Mouse (Mus musculus) monocyte, adult 5-6 weeks (primary cell): ENCODE measurements around the gene Ckap2l. TPM values are rescaled to one million over a fixed set of nuclear protein-coding genes. Genes with fewer than 3 reads are reported as not detected.

Source experiments
- total RNA-seq: library from RNA; stranded (forward); fragments of 200-1000, 200-491, 200-594 nt; gene quantifications from 3 replicates; pipeline ENCODE4 v1.2.3, GENCODE M21; 2017

The Ckap2l gene
- total RNA-seq, 1 experiment from 2014 or later = 2.0 TPM

Other genes with a start within 250 kb of the Ckap2l start
- not detected in 3 replicates for gene Vinac1, start 249.0 kb downstream of the Ckap2l start, total RNA-seq
- 1.7 to 5.8 TPM (median 2.2 TPM) in 3 replicates for gene Ttl, start 231.3 kb downstream of the Ckap2l start, total RNA-seq
- 6.4 to 20.7 TPM (median 13.2 TPM) in 3 replicates for gene Polr1b, start 196.2 kb downstream of the Ckap2l start, total RNA-seq
- gene Chchd5, start 167.5 kb downstream of the Ckap2l start, total RNA-seq = 1.4 to 12.5 TPM (median 5.5 TPM) in 3 replicates
- gene Slc20a1, start 98.4 kb downstream of the Ckap2l start, total RNA-seq = 139 to 316 TPM (median 186 TPM) in 3 replicates
- gene Il1a, start 12.8 kb upstream of the Ckap2l start, total RNA-seq = 1.2 to 1.4 TPM in 2 of 3 replicates, not detected in the other
- gene Il1b, start 73.9 kb upstream of the Ckap2l start, total RNA-seq = 186 to 292 TPM (median 238 TPM) in 3 replicates
- gene F830045P16Rik, start 239.4 kb upstream of the Ckap2l start, total RNA-seq = 0.67 TPM in 1 of 3 replicates, not detected in the others